Mouse (Mus musculus): ENCODE results near the gene Gas2l1. TPM values are rescaled to one million over a fixed set of nuclear protein-coding genes. Genes with fewer than 3 reads are reported as not detected.

The Gas2l1 gene
- polyA plus RNA-seq, 1 experiment from 2014 or later, result 14.1 TPM

- Histone ChIP-seq H3K4me1 (ENCODE audit: control insufficient read depth, insufficient read depth, low read length) (peaks cover 14% of the 10 kb centered on the region), H3K4me2 (ENCODE audit: low read depth, low read length) (no peak overlapping the region), H3K9ac (ENCODE audit: low read length) (no peak overlapping the region), H3K4me3 (replicated peaks; ENCODE audit: low read length) (no peak overlapping the region), H3K36me3 (ENCODE audit: control insufficient read depth, insufficient read depth, low read length) (no peaks in the 10 kb centered on the region), H3K9me3 (replicated peaks; ENCODE audit: control insufficient read depth, low read length) (no peaks in the 10 kb centered on the region), H3K27me3 (ENCODE audit: control insufficient read depth, insufficient read depth, low read length) (peaks cover 11% of the 10 kb centered on the region), H3K27ac (ENCODE audit: low read length) (no peak overlapping the region)
- no peak for ATAC-seq (ENCODE audit: insufficient read depth, low FRiP score)
- 61% methylated on average over 10 of the region's 10 CpGs for WGBS
These were observed 12.8 kb downstream of the Gas2l1 start for GRCm38 (mm10) chr11:5052200-5052854.

DNA sequence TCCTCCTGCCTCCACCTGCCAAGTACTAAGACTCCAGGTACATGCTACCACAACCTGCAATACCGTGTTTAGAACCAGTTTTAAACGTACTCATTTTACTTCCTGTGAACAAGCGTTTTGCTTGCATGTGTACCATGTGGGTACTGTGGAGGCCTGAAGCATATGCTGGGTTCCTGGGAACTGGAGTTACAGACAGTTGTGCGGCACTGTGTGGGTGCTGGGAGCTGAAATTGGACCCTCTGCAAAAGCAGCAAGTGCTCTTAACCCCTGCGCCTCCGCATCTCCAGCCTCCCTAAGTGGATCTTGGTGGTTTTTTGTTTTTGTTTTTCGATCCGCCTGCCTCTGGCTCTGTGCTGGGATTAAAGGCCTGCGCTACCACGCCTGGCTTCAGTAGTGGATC lies 13.5 kb downstream of the Gas2l1 start:
- ATAC-seq (ENCODE audit: insufficient read depth, low FRiP score), result no peak
- WGBS, result 78% methylated on average over 10 of the region's 10 CpGs
- Histone ChIP-seq H3K4me1 (ENCODE audit: control insufficient read depth, insufficient read depth, low read length) (peaks cover 9% of the 10 kb centered on the region; the same call in 1 of the 2 replicates), H3K4me3 (replicated peaks; ENCODE audit: low read length) (no peak overlapping the region), H3K27me3 (ENCODE audit: control insufficient read depth, insufficient read depth, low read length) (peaks cover 5% of the 10 kb centered on the region), H3K36me3 (ENCODE audit: control insufficient read depth, insufficient read depth, low read length) (no peaks in the 10 kb centered on the region), H3K4me2 (ENCODE audit: low read depth, low read length) (no peak overlapping the region), H3K9ac (ENCODE audit: low read length) (no peak overlapping the region), H3K9me3 (replicated peaks; ENCODE audit: control insufficient read depth, low read length) (no peaks in the 10 kb centered on the region), H3K27ac (ENCODE audit: low read length) (no peak overlapping the region)

GRCm38 (mm10) chr11:5046321-5046926 lies 18.7 kb downstream of the Gas2l1 start:
- Histone ChIP-seq H3K27ac (ENCODE audit: low read length) (no peak overlapping the region), H3K4me1 (ENCODE audit: control insufficient read depth, insufficient read depth, low read length) (no peaks in the 10 kb centered on the region), H3K9ac (ENCODE audit: low read length) (no peak overlapping the region), H3K36me3 (ENCODE audit: control insufficient read depth, insufficient read depth, low read length) (no peaks in the 10 kb centered on the region), H3K4me3 (replicated peaks; ENCODE audit: low read length) (no peak overlapping the region), H3K9me3 (replicated peaks; ENCODE audit: control insufficient read depth, low read length) (no peaks in the 10 kb centered on the region), H3K4me2 (ENCODE audit: low read depth, low read length) (no peak overlapping the region), H3K27me3 (ENCODE audit: control insufficient read depth, insufficient read depth, low read length) (no peaks in the 10 kb centered on the region)
- no peak for ATAC-seq (ENCODE audit: insufficient read depth, low FRiP score)
- 44% methylated on average over 12 of the region's 12 CpGs for WGBS

GRCm38 (mm10) chr11:5042645-5043381 lies 22.3 kb downstream of the Gas2l1 start:
- no peak overlapping the region for H3K4me2 ChIP-seq (ENCODE audit: low read depth, low read length)
- WGBS, result 82% methylated on average over 8 of the region's 8 CpGs
- no peaks in the 10 kb centered on the region for H3K36me3 ChIP-seq (ENCODE audit: control insufficient read depth, insufficient read depth, low read length)
- H3K4me3 ChIP-seq (replicated peaks; ENCODE audit: low read length), result no peak overlapping the region
- ATAC-seq (ENCODE audit: insufficient read depth, low FRiP score), result no peak
- H3K9ac ChIP-seq (ENCODE audit: low read length), result no peak overlapping the region
- no peaks in the 10 kb centered on the region for H3K27me3 ChIP-seq (ENCODE audit: control insufficient read depth, insufficient read depth, low read length)
- no peak overlapping the region for H3K27ac ChIP-seq (ENCODE audit: low read length)
- H3K9me3 ChIP-seq (replicated peaks; ENCODE audit: control insufficient read depth, low read length), result no peaks in the 10 kb centered on the region
- no peaks in the 10 kb centered on the region for H3K4me1 ChIP-seq (ENCODE audit: control insufficient read depth, insufficient read depth, low read length)

DNA sequence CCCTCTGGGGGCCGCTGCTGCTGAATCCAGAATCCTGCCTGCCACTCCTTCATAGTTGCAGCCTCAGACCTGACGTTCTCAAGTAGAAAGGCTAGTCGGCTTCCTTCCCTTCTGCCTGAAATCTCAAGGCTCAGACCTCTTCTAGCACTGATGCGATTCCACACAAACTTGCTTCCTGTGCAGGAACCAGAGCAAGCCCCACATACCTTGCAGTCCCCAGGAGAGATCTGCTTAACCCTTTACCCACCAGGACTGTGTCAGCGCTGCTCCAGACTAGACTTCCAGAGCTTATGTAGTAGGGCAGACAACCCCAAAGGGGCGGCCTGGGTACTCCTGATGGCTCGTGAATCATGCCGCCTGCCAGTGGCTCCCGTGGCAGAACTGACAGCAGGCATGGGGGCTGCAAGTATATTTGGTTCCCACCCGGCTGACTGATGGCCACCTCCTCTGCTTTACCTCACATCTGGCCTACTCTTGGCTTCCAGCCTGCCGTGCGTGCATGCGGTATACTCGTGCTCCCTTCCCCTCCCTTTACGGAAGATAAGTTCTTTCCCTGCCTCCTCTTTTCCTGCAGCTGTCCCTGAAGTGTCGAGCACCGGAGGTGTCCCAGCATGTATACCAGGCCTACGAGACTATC lies 23.9 kb downstream of the Gas2l1 start:
- Histone ChIP-seq H3K27ac (ENCODE audit: low read length) (no peak overlapping the region), H3K4me2 (ENCODE audit: low read depth, low read length) (no peak overlapping the region), H3K4me1 (ENCODE audit: control insufficient read depth, insufficient read depth, low read length) (no peaks in the 10 kb centered on the region), H3K9me3 (replicated peaks; ENCODE audit: control insufficient read depth, low read length) (no peaks in the 10 kb centered on the region), H3K36me3 (ENCODE audit: control insufficient read depth, insufficient read depth, low read length) (no peaks in the 10 kb centered on the region), H3K27me3 (ENCODE audit: control insufficient read depth, insufficient read depth, low read length) (no peaks in the 10 kb centered on the region), H3K4me3 (replicated peaks; ENCODE audit: low read length) (no peak overlapping the region), H3K9ac (ENCODE audit: low read length) (no peak overlapping the region)
- WGBS, result 69% methylated on average over 18 of the region's 18 CpGs
- ATAC-seq (ENCODE audit: insufficient read depth, low FRiP score), result no peak

DNA sequence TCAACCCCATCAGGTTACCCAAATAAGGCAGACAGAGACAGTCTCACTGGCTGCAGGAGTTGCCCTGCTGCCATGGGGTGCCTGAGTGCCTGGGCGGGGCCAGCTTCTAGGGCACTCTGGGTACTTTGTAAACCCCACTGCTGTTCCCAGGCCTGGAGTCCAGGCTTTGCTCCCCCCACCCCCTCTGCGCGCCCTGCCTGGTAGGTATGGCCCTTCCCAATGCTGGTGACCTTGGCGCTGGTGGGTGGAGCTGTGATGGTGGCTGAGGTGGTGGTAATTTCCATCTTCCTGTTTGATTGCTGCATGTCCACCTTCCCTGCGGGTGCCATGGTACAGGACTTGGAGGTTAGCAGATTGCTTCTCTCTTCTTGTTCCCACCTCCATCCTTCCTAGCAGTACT lies 24.5 kb downstream of the Gas2l1 start:
- H3K27ac ChIP-seq (ENCODE audit: low read length), result no peak overlapping the region
- ATAC-seq (ENCODE audit: insufficient read depth, low FRiP score), result no peak; the same call in 1 of the 2 replicates

DNA sequence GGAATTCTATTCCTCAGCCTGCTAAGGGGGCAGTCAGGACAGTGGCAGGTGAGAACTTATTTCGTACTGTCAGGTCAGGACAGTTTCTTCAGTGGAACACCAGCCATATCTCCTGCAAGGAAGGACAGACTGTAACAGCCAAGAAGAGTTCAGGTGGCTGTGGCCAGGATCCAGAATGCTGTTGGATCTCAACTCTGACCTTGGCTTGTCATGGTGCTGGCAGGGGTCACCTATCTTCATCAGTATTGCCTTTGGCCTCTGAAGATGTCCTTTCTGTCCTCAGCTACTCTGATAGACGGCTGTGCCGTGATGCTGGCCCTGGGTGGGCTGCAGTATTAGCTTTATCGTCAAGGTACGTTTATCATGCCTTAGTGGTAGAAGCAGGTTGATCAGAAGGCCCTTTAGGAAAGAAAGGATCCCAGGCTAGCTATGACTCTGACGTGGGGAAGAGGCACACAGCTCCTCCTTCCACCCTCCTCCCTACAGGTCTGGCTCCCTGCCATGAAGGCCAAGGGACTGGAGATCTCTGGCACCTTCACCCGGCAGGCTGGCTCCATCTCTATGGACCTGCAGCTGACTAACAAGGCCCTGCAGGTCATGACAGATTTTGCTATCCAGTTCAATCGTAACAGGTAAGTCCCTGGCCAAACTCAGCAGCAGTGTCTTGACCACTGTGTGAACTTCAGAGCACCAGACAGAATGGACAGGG lies 27.8 kb downstream of the Gas2l1 start:
- Histone ChIP-seq H3K36me3 (ENCODE audit: control insufficient read depth, insufficient read depth, low read length) (0 out of 2 replicates have a peak, but pooled peaks cover 6% of the 10 kb centered on the region), H3K9ac (ENCODE audit: low read length) (no peak overlapping the region), H3K4me1 (ENCODE audit: control insufficient read depth, insufficient read depth, low read length) (no peaks in the 10 kb centered on the region), H3K27me3 (ENCODE audit: control insufficient read depth, insufficient read depth, low read length) (no peaks in the 10 kb centered on the region), H3K4me2 (ENCODE audit: low read depth, low read length) (no peak overlapping the region), H3K4me3 (replicated peaks; ENCODE audit: low read length) (no peak overlapping the region), H3K27ac (ENCODE audit: low read length) (no peak overlapping the region), H3K9me3 (replicated peaks; ENCODE audit: control insufficient read depth, low read length) (no peaks in the 10 kb centered on the region)
- WGBS, result 86% methylated on average over 8 of the region's 8 CpGs
- ATAC-seq (ENCODE audit: insufficient read depth, low FRiP score), result no peak

More for the DNA sequence above, 24.5 kb downstream of the Gas2l1 start:
- H3K9me3 ChIP-seq (replicated peaks; ENCODE audit: control insufficient read depth, low read length), result no peaks in the 10 kb centered on the region
- H3K4me2 ChIP-seq (ENCODE audit: low read depth, low read length), result no peak overlapping the region
- no peak overlapping the region for H3K4me3 ChIP-seq (replicated peaks; ENCODE audit: low read length)
- 86% methylated on average over 5 of the region's 5 CpGs for WGBS
- no peaks in the 10 kb centered on the region for H3K27me3 ChIP-seq (ENCODE audit: control insufficient read depth, insufficient read depth, low read length)
- H3K4me1 ChIP-seq (ENCODE audit: control insufficient read depth, insufficient read depth, low read length), result no peaks in the 10 kb centered on the region
- no peak overlapping the region for H3K9ac ChIP-seq (ENCODE audit: low read length)
- H3K36me3 ChIP-seq (ENCODE audit: control insufficient read depth, insufficient read depth, low read length), result no peaks in the 10 kb centered on the region

GRCm38 (mm10) chr11:5035421-5035820 lies 29.7 kb downstream of the Gas2l1 start:
- Histone ChIP-seq H3K36me3 (ENCODE audit: control insufficient read depth, insufficient read depth, low read length) (peaks cover 9% of the 10 kb centered on the region; the same call in 1 of the 2 replicates), H3K27me3 (ENCODE audit: control insufficient read depth, insufficient read depth, low read length) (no peaks in the 10 kb centered on the region), H3K4me2 (ENCODE audit: low read depth, low read length) (no peak overlapping the region), H3K4me3 (replicated peaks; ENCODE audit: low read length) (no peak overlapping the region), H3K9ac (ENCODE audit: low read length) (no peak overlapping the region), H3K4me1 (ENCODE audit: control insufficient read depth, insufficient read depth, low read length) (no peaks in the 10 kb centered on the region), H3K9me3 (replicated peaks; ENCODE audit: control insufficient read depth, low read length) (no peaks in the 10 kb centered on the region), H3K27ac (ENCODE audit: low read length) (no peak overlapping the region)
- 90% methylated on average over 4 of the region's 4 CpGs for WGBS
- ATAC-seq (ENCODE audit: insufficient read depth, low FRiP score), result no peak

Measured in stomach, embryonic 16.5 days (tissue).